Mouse (Mus musculus): Measurements from ENCODE around the gene Nthl1. TPM values are rescaled to one million over a fixed set of nuclear protein-coding genes. Genes with fewer than 3 reads are reported as not detected.
A peak's percentile ranks its signal among the peaks of the same experiment; 100 is the strongest.

The Nthl1 gene
- polyA plus RNA-seq, 1 experiment: 4.1 TPM

DNA sequence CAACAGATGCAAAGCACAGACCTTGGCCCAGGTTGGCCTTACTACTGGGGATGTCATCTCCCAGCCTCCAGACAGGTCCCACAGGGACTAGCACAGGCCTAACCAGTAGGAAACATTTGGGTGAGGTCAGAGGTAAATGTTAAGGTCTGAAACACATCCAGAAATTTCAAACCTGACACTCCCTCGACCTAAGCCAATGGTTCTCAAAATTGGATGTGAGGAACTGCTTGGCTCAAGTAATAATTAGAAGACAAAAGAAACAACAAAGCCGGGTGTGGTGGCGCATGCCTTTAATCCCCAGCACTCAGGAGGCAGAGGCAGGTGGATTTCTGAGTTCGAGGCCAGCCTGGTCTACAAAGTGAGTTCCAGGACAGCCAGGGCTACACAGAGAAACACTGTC is 13.9 kb downstream of the Nthl1 start:
- TF ChIP-seq CTCF (IDR thresholded peaks at IDR 0.05; ENCODE audit: low read depth, low read length) (no peak), POLR2A (IDR thresholded peaks at IDR 0.05; ENCODE audit: borderline replicate concordance, low read depth, low read length) (no peak)
- no peak overlapping the region for H3K27ac ChIP-seq (ENCODE audit: insufficient read depth, low read depth, low read length)
- H3K4me1 ChIP-seq (ENCODE audit: control insufficient read depth, insufficient read depth, low read length): peaks cover 8% of the 10 kb centered on the region
- H3K4me3 ChIP-seq (ENCODE audit: insufficient read depth, low read length): no peak overlapping the region

DNA sequence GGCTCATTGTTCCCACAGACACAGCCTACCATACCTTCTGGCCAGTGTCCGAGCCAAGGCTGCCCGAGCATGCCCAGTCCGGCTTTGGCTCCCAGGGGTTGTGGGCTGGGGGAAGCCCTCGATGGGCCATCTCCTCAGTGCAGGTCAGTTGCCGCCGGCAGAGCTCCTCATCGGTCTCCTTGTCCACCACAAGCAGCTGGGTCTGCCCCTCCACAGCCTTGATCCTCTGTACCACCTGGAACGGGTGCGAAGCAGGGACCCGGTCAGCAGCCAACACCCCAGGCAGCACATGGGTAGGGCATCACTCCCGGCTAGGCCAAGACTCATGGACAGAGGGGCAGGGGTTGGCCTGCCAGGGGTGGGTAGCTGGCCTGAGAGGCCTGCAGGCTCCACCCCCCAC is 15.0 kb downstream of the Nthl1 start:
- H3K4me1 ChIP-seq (ENCODE audit: control insufficient read depth, insufficient read depth, low read length): peaks cover 8% of the 10 kb centered on the region
- TF ChIP-seq CTCF (IDR thresholded peaks at IDR 0.05; ENCODE audit: low read depth, low read length) (no peak), POLR2A (IDR thresholded peaks at IDR 0.05; ENCODE audit: borderline replicate concordance, low read depth, low read length) (no peak)
- no peak overlapping the region for H3K27ac ChIP-seq (ENCODE audit: insufficient read depth, low read depth, low read length)
- no peak overlapping the region for H3K4me3 ChIP-seq (ENCODE audit: insufficient read depth, low read length)

DNA sequence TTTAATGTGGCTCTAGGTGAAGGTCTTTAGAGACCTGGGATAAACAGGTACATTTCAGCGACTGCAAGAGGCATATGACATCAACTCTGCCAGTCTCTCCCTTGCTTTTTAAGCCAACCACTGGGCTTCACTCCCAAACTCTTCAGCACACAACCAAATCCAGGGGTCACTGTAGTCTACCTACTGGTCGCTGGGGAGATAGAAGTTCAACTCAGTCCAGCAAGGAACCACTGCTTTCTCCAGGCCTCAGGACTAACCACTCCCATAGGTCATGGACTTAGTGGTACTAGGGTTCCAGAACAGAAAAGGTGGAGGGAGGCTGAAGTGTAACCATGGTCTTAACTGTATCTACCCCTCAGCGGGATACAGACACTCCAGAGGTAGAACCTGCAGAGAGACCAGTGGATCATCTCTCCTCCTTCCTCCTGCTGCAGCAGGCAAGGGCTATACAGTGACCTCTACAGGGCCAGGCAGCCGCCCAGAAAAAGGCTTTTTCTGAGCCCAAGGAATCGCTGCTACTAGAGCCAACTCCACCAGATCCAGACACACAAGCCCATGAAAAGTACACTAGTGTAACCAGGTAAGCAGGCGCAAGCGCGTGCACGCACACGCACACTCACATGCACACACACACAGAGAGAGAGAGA is 16.4 kb downstream of the Nthl1 start:
- no peak overlapping the region for H3K4me3 ChIP-seq (ENCODE audit: insufficient read depth, low read length)
- no peak for TF ChIP-seq CTCF (IDR thresholded peaks at IDR 0.05; ENCODE audit: low read depth, low read length)

DNA sequence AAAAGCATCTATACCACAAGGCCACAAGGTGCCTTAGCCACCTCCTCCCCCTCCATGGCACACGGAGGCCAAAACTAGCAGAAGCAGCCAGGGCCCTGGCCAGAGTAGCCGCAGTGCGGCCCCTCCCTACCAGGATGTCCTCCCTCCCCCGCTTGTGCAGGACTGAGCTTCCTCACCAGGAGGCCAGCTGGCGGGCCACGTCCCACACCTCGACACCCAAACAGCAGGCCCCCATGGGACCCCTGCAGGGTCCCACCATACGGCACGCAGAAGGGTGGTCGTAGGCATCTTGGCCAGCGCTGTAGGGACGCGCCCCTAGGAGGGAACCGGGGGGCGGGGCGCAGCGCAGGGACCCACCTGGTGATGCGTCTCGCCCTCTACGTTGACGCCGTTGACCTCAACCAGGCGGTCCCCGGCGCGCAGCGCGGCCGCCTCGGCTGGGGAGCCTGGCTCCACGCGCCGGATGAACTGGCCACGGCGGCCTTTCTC is 17.1 kb downstream of the Nthl1 start:
- Histone ChIP-seq H3K4me3 (ENCODE audit: insufficient read depth, low read length) (peak overlapping the region; percentile 56), H3K27ac (ENCODE audit: insufficient read depth, low read depth, low read length) (no peak overlapping the region), H3K4me1 (ENCODE audit: control insufficient read depth, insufficient read depth, low read length) (peaks cover 8% of the 10 kb centered on the region)
- TF ChIP-seq POLR2A (IDR thresholded peaks at IDR 0.05; ENCODE audit: borderline replicate concordance, low read depth, low read length) (no peak), CTCF (IDR thresholded peaks at IDR 0.05; ENCODE audit: low read depth, low read length) (no peak)

More for the DNA sequence above, 16.4 kb downstream of the Nthl1 start:
- Histone ChIP-seq H3K4me1 (ENCODE audit: control insufficient read depth, insufficient read depth, low read length) (peaks cover 8% of the 10 kb centered on the region), H3K27ac (ENCODE audit: insufficient read depth, low read depth, low read length) (no peak overlapping the region)

DNA sequence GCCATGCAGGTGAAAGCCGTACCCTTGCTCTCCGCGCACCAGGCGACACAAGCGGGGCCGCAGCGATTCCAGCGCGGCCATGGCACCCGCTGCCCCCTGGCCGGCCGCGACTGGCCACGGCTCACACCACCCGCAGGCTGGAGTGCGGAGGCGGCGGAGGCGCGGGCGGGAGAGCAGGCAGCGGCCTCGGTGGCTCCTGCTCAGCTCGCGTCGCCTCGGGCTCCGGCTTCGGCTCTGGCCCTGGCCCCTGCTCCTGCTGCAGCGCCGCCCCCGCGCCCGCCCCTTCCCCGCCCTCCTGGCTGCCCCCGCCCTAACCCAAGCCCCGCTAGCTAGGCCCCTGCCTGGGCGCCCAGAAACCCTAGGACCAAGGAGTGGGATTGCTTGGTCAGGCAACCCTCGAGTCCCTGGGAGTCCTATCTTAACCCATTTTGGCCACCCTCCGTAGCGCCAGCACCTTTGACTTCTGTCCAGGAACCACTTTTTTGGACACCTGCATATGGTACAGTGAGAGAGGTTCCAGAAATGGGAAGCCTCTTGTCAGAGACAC is 17.7 kb downstream of the Nthl1 start, which contains the start of gene Slc9a3r2:
TSS of gene Slc9a3r2 (minus strand) at position 258 of the 547 bp plus-strand sequence.
- Histone ChIP-seq H3K4me1 (ENCODE audit: control insufficient read depth, insufficient read depth, low read length) (peaks cover 8% of the 10 kb centered on the region), H3K27ac (ENCODE audit: insufficient read depth, low read depth, low read length) (no peak within 1 kb of the TSS), H3K4me3 (ENCODE audit: insufficient read depth, low read length) (peak within 1 kb of the TSS; percentile 56)
- TF ChIP-seq CTCF (IDR thresholded peaks at IDR 0.05; ENCODE audit: low read depth, low read length): no peak
- no peak for TF ChIP-seq POLR2A (IDR thresholded peaks at IDR 0.05; ENCODE audit: borderline replicate concordance, low read depth, low read length)

DNA sequence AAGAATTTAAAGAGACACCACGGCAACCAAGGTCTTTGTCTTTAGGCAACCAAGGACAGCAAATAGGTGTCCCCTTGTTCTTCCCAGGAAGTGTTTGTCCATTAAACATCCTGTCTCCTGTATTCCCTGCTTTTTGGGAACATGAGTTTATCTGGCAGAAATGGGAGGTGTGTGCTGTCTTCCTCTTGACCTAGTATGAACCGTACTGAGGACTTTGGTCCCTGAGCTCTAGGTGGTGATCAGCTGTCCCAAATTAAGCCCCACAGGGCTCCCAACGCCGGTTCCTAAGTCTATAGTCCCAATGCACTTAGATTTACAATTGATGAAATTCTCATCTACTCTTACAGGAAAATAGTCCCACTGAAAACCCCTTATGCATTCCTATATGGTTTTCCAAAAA is 18.3 kb downstream of the Nthl1 start:
- peaks cover 8% of the 10 kb centered on the region for H3K4me1 ChIP-seq (ENCODE audit: control insufficient read depth, insufficient read depth, low read length)
- no peak overlapping the region for H3K4me3 ChIP-seq (ENCODE audit: insufficient read depth, low read length)
- H3K27ac ChIP-seq (ENCODE audit: insufficient read depth, low read depth, low read length): no peak overlapping the region
- TF ChIP-seq POLR2A (IDR thresholded peaks at IDR 0.05; ENCODE audit: borderline replicate concordance, low read depth, low read length): no peak
- no peak for TF ChIP-seq CTCF (IDR thresholded peaks at IDR 0.05; ENCODE audit: low read depth, low read length)

DNA sequence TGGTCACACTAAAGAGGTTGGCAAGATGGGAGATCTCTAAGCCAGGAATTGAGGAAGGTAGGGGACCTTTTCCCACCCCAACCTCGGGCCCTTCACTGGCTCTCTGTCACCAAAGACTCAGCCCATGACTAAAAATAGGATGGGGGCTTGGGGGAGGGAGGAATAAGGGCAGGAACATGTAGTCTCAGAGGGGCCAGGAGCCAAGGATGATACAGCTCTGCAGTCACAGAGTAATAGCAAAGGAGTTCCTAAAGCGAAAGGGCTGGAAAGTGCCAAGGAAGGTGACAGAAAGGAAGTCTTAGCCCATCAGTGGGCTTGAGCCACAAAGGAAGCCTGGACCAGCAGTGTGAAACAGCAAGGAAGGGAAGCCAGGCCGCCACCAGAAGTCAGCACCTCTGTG is 19.4 kb downstream of the Nthl1 start:
- peaks cover 8% of the 10 kb centered on the region for H3K4me1 ChIP-seq (ENCODE audit: control insufficient read depth, insufficient read depth, low read length)
- no peak for TF ChIP-seq CTCF (IDR thresholded peaks at IDR 0.05; ENCODE audit: low read depth, low read length)
- no peak for TF ChIP-seq POLR2A (IDR thresholded peaks at IDR 0.05; ENCODE audit: borderline replicate concordance, low read depth, low read length)
- H3K4me3 ChIP-seq (ENCODE audit: insufficient read depth, low read length): no peak overlapping the region
- H3K27ac ChIP-seq (ENCODE audit: insufficient read depth, low read depth, low read length): no peak overlapping the region

DNA sequence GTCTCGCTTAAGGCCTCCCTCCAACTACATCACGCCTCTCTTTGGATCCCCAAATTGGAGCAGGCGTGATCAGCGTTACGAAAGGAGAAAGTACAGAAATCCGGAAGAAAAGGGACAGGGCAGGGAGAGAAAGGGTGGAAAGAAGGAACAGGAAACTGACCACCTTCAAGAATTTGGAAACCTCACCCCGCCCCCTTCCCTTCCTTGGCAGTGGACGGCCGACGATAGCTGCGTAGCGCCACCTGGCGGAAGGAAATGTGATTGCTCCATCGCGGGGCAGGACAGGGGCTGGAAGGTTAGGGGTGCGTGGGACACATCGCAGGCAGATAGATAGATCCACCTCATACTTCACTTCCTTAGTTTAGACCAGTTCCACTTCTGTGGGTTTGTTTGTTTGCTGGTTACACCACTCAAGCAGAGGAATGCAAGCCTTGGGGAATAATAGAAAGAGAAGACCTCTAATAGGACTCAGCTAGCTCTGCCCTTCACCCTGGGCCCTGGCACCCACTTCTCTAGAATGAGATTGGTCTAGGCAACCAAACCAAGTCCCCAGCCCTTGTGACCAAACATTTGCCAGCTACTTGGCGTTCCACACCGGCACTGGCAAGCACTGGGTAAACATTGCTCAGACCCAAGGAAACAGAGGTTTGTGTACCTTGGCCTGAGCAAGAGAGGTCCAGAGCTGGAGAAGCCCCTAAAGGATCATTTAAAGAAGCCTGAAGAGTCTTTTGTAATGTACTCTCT is 21.7 kb downstream of the Nthl1 start:
- H3K4me3 ChIP-seq (ENCODE audit: insufficient read depth, low read length): peak overlapping the region; percentile 36
- TF ChIP-seq POLR2A (IDR thresholded peaks at IDR 0.05; ENCODE audit: borderline replicate concordance, low read depth, low read length) (no peak), CTCF (IDR thresholded peaks at IDR 0.05; ENCODE audit: low read depth, low read length) (peak; percentile 87)
- peaks cover 8% of the 10 kb centered on the region for H3K4me1 ChIP-seq (ENCODE audit: control insufficient read depth, insufficient read depth, low read length)
- H3K27ac ChIP-seq (ENCODE audit: insufficient read depth, low read depth, low read length): no peak overlapping the region

DNA sequence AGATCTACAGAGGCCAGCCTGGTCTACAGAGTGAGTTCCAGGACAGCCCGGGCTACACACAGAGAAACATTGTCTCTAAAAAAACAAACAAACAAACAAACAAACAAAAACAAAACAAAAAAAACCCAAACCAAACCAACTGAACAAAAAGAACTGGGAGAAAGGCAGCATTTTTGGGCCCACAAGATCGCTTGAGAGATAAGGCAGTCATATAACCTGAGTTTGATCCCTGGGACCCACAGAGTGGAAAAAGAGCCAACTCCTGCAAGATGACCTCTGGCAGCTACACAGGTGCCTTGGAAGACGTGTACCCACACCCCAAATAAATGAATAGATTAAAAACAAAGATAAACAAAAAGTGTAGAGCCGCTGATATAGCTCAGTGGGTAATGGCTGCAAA is 22.5 kb downstream of the Nthl1 start:
- Histone ChIP-seq H3K4me3 (ENCODE audit: insufficient read depth, low read length) (no peak overlapping the region), H3K4me1 (ENCODE audit: control insufficient read depth, insufficient read depth, low read length) (peaks cover 4% of the 10 kb centered on the region; the same call in 1 of the 2 replicates), H3K27ac (ENCODE audit: insufficient read depth, low read depth, low read length) (no peak overlapping the region)
- TF ChIP-seq POLR2A (IDR thresholded peaks at IDR 0.05; ENCODE audit: borderline replicate concordance, low read depth, low read length): no peak
- TF ChIP-seq CTCF (IDR thresholded peaks at IDR 0.05; ENCODE audit: low read depth, low read length): no peak
